In genomic region chr17:85951771-85952170, GRCm38 (mm10) we compare ENCODE assay signal across 27 mouse cellular contexts.
"Had no signal": no experiment of that assay in that cellular context is flagged by ENCODE, and none has a peak within 500 bp of the region (broad histone marks: within the 10 kb centered on the region; RNA-seq: fewer than 3 reads in every experiment).

No protein-coding gene starts in this region.

- DNase-seq: cerebellum, adult 8-10 months; cerebellum, adult 9-10 months; cerebellum, adult 9-11 months; cerebellum, postnatal 10 days; cerebellum, postnatal 14 days; cerebellum, postnatal 25 days; cerebellum, postnatal 36 days; embryo, embryonic 11 days; forebrain, postnatal 0 days; gastrocnemius, adult 2 months; gastrocnemius, postnatal 10 days; gastrocnemius, postnatal 14 days; gastrocnemius, postnatal 25 days; gastrocnemius, postnatal 36 days; heart, adult 18-20 months had no signal

- H3K4me2 ChIP-seq: embryonic facial prominence, embryonic 12.5 days; embryonic facial prominence, embryonic 13.5 days; embryonic facial prominence, embryonic 15.5 days; forebrain, embryonic 12.5 days; forebrain, embryonic 13.5 days; forebrain, embryonic 15.5 days had no signal

- H3K27ac ChIP-seq: embryonic facial prominence, embryonic 10.5 days; embryonic facial prominence, embryonic 12.5 days; embryonic facial prominence, embryonic 13.5 days; embryonic facial prominence, embryonic 15.5 days; forebrain, embryonic 10.5 days; forebrain, embryonic 12.5 days; forebrain, embryonic 13.5 days; forebrain, embryonic 15.5 days; gastrocnemius, adult 2 months; heart, adult 2 months had no signal

- H3K9ac ChIP-seq: embryonic facial prominence, embryonic 12.5 days; embryonic facial prominence, embryonic 13.5 days; embryonic facial prominence, embryonic 15.5 days; forebrain, embryonic 12.5 days; forebrain, embryonic 13.5 days; forebrain, embryonic 15.5 days; forebrain, postnatal 0 days had no signal

- H3K4me3 ChIP-seq: embryonic facial prominence, embryonic 10.5 days; embryonic facial prominence, embryonic 12.5 days; embryonic facial prominence, embryonic 13.5 days; embryonic facial prominence, embryonic 15.5 days; erythroblast, embryonic 14.5 days; forebrain, embryonic 10.5 days; forebrain, embryonic 12.5 days; forebrain, embryonic 13.5 days; forebrain, embryonic 15.5 days; gastrocnemius, adult 2 months; heart, adult 2 months had no signal

- H3K9me3 ChIP-seq: embryonic facial prominence, embryonic 10.5 days; embryonic facial prominence, embryonic 12.5 days; embryonic facial prominence, embryonic 13.5 days; embryonic facial prominence, embryonic 15.5 days; forebrain, embryonic 10.5 days; forebrain, embryonic 12.5 days; forebrain, embryonic 13.5 days; forebrain, embryonic 15.5 days had no signal

- ATAC-seq: forebrain, embryonic 13.5 days; forebrain, embryonic 14.5 days; forebrain, embryonic 15.5 days; forebrain, embryonic 16.5 days; forebrain, postnatal 0 days had no signal

- H3K36me3 ChIP-seq: embryonic facial prominence, embryonic 10.5 days; embryonic facial prominence, embryonic 12.5 days; embryonic facial prominence, embryonic 13.5 days; embryonic facial prominence, embryonic 15.5 days; forebrain, embryonic 10.5 days; forebrain, embryonic 12.5 days; forebrain, embryonic 15.5 days had no signal

- H3K27me3 ChIP-seq: embryonic facial prominence, embryonic 12.5 days; forebrain, embryonic 12.5 days; forebrain, embryonic 13.5 days; forebrain, embryonic 15.5 days had no signal
